Mouse (Mus musculus): ENCODE data around the gene Nras.

DNA sequence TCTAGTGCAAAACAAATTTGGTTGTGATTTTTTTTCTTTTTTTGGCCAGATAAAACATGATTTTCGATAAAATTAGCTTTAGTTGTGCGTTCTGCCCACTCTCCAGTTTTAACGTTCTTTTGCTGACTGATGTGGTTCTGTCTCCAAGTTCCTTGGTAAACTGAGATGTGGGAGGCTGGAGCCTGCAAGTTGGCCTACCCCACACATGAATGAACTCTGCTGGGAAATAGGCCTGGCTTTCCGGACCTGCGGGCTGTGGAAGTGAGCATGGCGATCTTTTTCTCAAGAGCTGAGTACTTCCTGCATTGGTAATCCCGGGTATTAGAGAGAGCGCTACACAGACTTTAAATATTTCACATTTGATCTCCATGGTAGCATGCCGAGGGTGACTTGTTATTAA lies 17.8 kb downstream of the Nras start:
- TF ChIP-seq CEBPB (IDR thresholded peaks at IDR 0.05; ENCODE audit: insufficient read depth, poor library complexity, severe bottlenecking) (no peak), MAX (IDR thresholded peaks at IDR 0.05; ENCODE audit: low read depth) (no peak), TCF12 (IDR thresholded peaks at IDR 0.05; ENCODE audit: insufficient read depth, poor library complexity, severe bottlenecking) (no peak), USF1 (IDR thresholded peaks at IDR 0.05; ENCODE audit: low read depth) (no peak), POLR2A (IDR thresholded peaks at IDR 0.05; ENCODE audit: insufficient read length, low read depth) (no peak), E2F4 (IDR thresholded peaks at IDR 0.05; ENCODE audit: insufficient read depth) (no peak), POLR2AphosphoS2 (IDR thresholded peaks at IDR 0.05; ENCODE audit: insufficient read length, low read depth) (no peak)
